Mouse (Mus musculus) midbrain, embryonic 11.5 days (tissue): ENCODE results near the gene Six4. TPM values are rescaled to one million over a fixed set of nuclear protein-coding genes. Genes with fewer than 3 reads are reported as not detected.
A peak's percentile ranks its signal among the peaks of the same experiment; 100 is the strongest.
"Not testable (repeated sequence)": the region's sequence is repeated elsewhere in the genome, so short reads cannot be mapped to it uniquely, and the experiment has no call there.

ENCODE experiments used
- ATAC-seq: fragments of 200-750 bp; cut with Nextera tagmentation; 2 replicates; pipeline ENCODE4 v1.8.0; 2017; ENCODE audit warnings: moderate TSS enrichment, moderate library complexity; ENCODE audit not compliant: low FRiP score
- DNase-seq: peaks from one replicate; pipeline ENCODE4 v3.0.0; 2015; ENCODE audit warnings: low spot score; ENCODE audit errors: missing footprints
- H3K27ac ChIP-seq: fragments of 300-500 bp; sonication (generic); 2 replicates; pipeline ENCODE4 v1.5.1; 2014; ENCODE audit warnings: low read depth, low read length
- H3K27me3 ChIP-seq: fragments of 300-500 bp; sonication (generic); 2 replicates; pipeline ENCODE4 v1.6.1; 2014; ENCODE audit warnings: mild to moderate bottlenecking, low read length, moderate library complexity, mixed read lengths; ENCODE audit not compliant: control insufficient read depth, insufficient read depth
- H3K36me3 ChIP-seq: fragments of 300-500 bp; sonication (generic); 2 replicates; pipeline ENCODE4 v1.6.1; 2014; ENCODE audit warnings: mild to moderate bottlenecking, low read length, moderate library complexity, mixed read lengths; ENCODE audit not compliant: control insufficient read depth, insufficient read depth
- H3K4me1 ChIP-seq: fragments of 300-500 bp; sonication (generic); 2 replicates; pipeline ENCODE4 v1.6.1; 2014; ENCODE audit warnings: low read length; ENCODE audit not compliant: control insufficient read depth, insufficient read depth
- H3K4me2 ChIP-seq: fragments of 300-500 bp; sonication (generic); 2 replicates; pipeline ENCODE4 v1.6.1; 2014; ENCODE audit warnings: mild to moderate bottlenecking, moderate library complexity
- H3K4me3 ChIP-seq: fragments of 300-500 bp; sonication (generic); 2 replicates; pipeline ENCODE4 v1.5.1; 2014; ENCODE audit warnings: low read depth, low read length
- H3K9ac ChIP-seq: fragments of 300-500 bp; sonication (generic); 2 replicates; pipeline ENCODE4 v1.6.1; 2014; ENCODE audit warnings: low read length
- H3K9me3 ChIP-seq: fragments of 300-500 bp; sonication (generic); 2 replicates; pipeline ENCODE4 v1.6.1; 2016; ENCODE audit warnings: low read length; ENCODE audit not compliant: control insufficient read depth
- WGBS: fragments of 180-500 bp; shearing (Covaris S2); extraction: QIAGEN DNeasy Blood & Tissue Kit; methylation state at CpG from one replicate; pipeline ENCODE4 v1.1.7; 2014; 5-methylcytosine and 5-hydroxymethylcytosine counted together
- polyA plus RNA-seq: library from polyadenylated mRNA; unstranded; fragments of >200 nt; fragmentation: Nextera tagmentation; extraction: Ambion mirVana; gene quantifications from 2 replicates; pipeline ENCODE4 v1.2.1, GENCODE M21; 2014

Six4 gene
- polyA plus RNA-seq: 2.9 and 3.0 TPM in 2 replicates

DNA sequence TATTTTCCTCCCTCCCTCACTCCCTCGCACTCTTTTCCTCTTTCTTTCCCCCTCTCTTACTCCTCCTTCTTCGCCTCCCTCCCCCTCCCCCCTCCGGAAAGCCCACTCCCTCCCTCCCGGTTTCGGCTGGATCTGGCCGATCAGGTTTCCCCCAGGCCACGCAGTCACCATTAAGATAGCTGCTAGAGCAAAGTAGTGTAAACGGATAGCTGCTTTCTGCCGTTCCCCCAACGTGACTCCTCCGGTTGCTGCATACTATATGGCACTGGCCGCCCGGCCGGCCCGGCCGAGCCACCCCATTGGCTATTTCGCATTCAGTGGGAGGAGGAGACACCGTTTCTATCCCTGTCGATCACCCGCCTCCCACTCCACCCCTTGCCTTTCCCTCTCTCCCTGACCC is at the start of gene Six4:
Gene Six4 (minus strand): TSS at position 261 of the 400 bp plus-strand sequence.
- no peaks in the 10 kb centered on the region for H3K9me3 ChIP-seq
- ATAC-seq (peak; percentile 90), DNase-seq (peak; percentile 94)
- peaks cover 4% of the 10 kb centered on the region; the same call in 1 of the 2 replicates for H3K27me3 ChIP-seq
- peak within 1 kb of the TSS; percentile 78 for H3K9ac ChIP-seq
- H3K27ac ChIP-seq: peak within 1 kb of the TSS; percentile 63
- H3K4me3 ChIP-seq: peak within 1 kb of the TSS; percentile 69
- H3K36me3 ChIP-seq: no peaks in the 10 kb centered on the region
- H3K4me2 ChIP-seq: peak within 1 kb of the TSS; percentile 99
- WGBS: under 1% methylated on average over 20 of the region's 20 CpGs
- peaks cover 16% of the 10 kb centered on the region for H3K4me1 ChIP-seq

DNA sequence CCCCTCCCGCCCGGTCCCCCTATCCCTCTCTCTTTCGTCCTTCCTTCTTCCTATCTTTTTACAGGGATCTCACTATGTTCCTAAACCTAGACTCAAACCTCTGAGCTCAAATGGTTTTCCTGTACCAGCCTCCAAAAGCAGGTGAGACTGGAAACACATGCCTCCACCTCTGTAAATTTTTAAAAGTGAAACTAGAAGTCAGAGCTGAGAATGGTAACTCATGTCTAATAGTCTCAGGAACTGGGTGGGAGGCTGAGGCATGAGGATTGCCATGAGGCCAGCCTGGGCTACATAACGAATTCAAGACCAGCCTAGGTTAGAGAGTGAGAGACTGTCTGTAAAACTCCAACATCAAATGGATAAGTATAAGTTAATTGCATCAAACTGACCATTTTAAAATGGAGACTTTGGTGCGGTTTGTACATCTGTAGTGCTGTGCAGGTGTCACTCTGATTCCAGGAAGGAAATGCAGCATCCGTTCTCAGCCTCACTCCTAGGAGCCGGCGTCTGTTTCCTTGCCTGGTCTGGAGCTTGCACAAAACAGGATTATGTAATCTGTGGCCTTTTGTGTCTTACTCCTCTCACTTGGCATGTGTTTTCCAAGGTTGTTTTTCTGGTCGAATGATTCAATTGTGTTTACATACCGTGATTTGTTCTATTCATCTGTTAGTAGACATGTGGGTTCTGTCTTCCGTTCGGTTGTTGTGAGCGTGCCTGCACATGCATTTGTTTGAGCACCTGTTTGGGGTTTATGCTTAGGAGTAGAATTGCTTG is 49.3 kb upstream of the Six4 start:
- ATAC-seq (no peak), DNase-seq (no peak)
- H3K4me2 ChIP-seq: no peak overlapping the region
- WGBS: 81% methylated on average over 13 of the region's 13 CpGs
- no peaks in the 10 kb centered on the region; the same call in 1 of the 2 replicates for H3K9me3 ChIP-seq
- H3K4me3 ChIP-seq: no peak overlapping the region
- no peaks in the 10 kb centered on the region for H3K4me1 ChIP-seq
- H3K27ac ChIP-seq: no peak overlapping the region
- no peaks in the 10 kb centered on the region for H3K36me3 ChIP-seq
- no peaks in the 10 kb centered on the region for H3K27me3 ChIP-seq
- no peak overlapping the region for H3K9ac ChIP-seq

DNA sequence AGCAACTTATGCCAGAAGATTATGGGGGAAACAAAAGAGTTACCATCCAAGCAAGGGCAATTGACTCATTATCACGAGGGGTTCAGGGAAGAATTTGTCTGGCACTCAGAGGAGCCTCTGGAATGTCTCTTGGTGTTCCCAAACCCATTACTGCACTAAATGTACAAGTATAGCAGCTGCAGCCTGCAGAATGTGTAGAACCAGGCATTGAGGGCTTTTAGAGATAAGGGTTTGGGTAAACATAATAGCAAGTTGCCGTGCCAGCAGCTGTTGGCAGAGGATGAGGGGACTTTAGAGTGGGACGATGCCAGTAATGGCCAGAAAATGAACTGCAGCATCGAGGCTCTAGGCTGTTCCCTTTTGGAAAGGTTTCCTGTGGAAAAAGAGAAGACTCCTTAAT is 47.1 kb upstream of the Six4 start:
- Histone ChIP-seq H3K4me3 (no peak overlapping the region), H3K4me1 (no peaks in the 10 kb centered on the region), H3K27me3 (no peaks in the 10 kb centered on the region), H3K9me3 (no peaks in the 10 kb centered on the region), H3K9ac (no peak overlapping the region), H3K36me3 (no peaks in the 10 kb centered on the region), H3K4me2 (no peak overlapping the region), H3K27ac (no peak overlapping the region)
- ATAC-seq (no peak), DNase-seq (no peak)
- WGBS: 84% methylated on average over 4 of the region's 4 CpGs

DNA sequence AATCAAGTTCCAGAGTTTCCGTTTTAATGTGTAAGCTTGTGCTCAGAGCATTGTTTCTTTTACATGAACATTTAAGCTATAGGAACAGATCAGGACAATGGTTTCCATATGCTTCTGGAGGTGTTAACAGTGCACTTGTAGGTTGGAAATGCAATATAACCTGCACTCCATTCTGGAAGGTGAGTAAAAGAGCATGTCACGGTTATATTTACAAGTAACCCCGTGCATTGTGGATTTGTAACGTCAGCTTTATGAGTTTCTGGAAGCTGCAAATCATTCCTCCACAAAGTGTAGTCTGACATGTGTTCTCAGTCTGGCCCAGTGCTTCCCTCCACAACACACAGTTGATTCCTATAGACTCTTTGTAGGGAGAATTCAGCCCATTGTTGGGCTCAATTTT is 40.9 kb upstream of the Six4 start:
- ATAC-seq (no peak), DNase-seq (no peak)
- Histone ChIP-seq H3K27ac (no peak overlapping the region), H3K4me2 (no peak overlapping the region), H3K9ac (no peak overlapping the region), H3K36me3 (no peaks in the 10 kb centered on the region), H3K4me1 (no peaks in the 10 kb centered on the region), H3K9me3 (no peaks in the 10 kb centered on the region), H3K4me3 (no peak overlapping the region), H3K27me3 (no peaks in the 10 kb centered on the region)
- 91% methylated on average over 4 of the region's 4 CpGs for WGBS

DNA sequence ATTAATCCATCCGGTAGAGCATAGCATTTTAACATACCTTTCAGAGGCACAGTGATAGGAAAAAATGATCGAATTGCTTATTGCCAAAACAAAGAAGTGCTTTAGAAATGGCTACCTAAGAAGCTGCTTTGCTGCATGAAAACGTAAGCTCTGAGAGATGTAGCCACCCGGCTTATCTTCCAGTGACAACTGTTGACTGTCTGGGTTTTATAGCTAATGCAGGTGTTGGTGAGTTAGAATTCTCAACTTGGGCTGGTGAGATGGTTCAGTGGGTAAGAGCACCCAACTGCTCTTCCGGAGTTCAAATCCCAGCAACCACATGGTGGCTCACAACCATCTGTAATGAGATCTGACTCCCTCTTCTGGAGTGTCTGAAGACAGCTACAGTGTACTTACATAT is 37.8 kb upstream of the Six4 start:
- not testable (repeated sequence) for H3K4me2 ChIP-seq, H3K4me3 ChIP-seq, H3K36me3 ChIP-seq, H3K4me1 ChIP-seq, H3K9me3 ChIP-seq, H3K27ac ChIP-seq, H3K9ac ChIP-seq, DNase-seq, H3K27me3 ChIP-seq, ATAC-seq
- 86% methylated on average over 5 of the region's 5 CpGs for WGBS

DNA sequence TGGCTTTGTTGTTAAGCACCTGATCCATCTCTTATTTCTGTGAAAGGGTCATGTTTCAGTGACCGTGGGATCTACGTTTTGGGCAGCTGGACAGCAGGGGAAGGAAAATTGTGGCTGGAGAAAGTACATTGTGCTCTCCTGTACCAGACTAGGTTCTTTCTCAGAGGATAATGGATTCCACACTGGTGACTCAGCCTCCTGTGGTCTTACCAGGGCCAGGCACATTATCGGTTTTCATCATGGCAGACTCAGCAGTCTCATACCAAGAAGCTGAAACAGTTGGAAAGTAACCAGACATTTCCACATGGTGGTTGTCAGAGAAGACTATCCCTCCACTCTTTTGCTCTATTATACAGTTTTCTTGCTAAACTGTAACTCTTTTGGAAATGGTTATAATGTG is 34.0 kb upstream of the Six4 start:
- no peak for DNase-seq

DNA sequence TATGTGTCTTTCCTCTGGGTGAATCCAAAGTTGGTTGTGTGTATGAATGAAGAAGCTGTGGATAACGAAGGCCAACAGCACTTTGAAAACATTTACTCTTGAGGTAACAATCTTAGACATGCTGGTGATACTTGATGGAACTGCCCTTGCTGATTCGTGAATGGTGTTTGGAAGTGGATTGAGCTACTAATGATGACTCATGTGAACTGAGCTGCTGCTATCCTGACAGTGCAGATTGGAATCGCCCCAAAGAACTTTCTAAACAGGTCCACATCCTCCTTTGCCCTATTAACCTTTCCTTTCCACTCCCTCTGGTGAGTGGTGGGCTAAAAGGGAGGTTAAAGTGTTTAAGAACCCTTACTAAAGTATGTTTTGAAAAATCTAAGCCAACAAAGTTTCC is 27.5 kb upstream of the Six4 start:
- 89% methylated on average over 3 of the region's 3 CpGs for WGBS
- no peak overlapping the region for H3K27ac ChIP-seq

More for the DNA sequence above, 34.0 kb upstream of the Six4 start:
- Histone ChIP-seq H3K4me1 (no peaks in the 10 kb centered on the region), H3K27me3 (no peaks in the 10 kb centered on the region), H3K36me3 (no peaks in the 10 kb centered on the region), H3K4me3 (no peak overlapping the region), H3K9me3 (no peaks in the 10 kb centered on the region), H3K27ac (no peak overlapping the region), H3K4me2 (no peak overlapping the region), H3K9ac (no peak overlapping the region)
- WGBS: 72% methylated on average over 3 of the region's 3 CpGs
- ATAC-seq: no peak

DNA sequence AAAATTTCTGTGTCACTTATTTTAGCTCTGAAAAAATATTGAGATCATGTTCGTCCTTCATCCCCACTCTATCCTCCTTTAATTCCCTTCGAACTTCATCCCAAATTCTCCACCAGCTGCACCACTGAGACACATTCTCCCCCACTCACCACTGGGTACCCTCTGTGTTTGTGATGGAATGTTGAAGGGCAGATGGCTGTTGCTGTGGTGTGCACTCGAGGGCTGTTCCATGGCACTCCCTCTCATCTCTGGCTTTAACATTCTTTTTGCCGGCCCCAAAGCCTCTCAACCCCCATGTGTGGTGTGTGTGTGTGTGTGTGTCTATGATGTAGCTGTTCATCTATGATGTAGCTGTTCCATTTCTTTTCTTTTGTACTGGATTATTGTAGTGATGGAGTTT is 12.0 kb upstream of the Six4 start:
- no peak for ATAC-seq
- DNase-seq: no peak
- no peaks in the 10 kb centered on the region for H3K36me3 ChIP-seq
- 81% methylated on average over 4 of the region's 4 CpGs for WGBS
- H3K4me3 ChIP-seq: no peak overlapping the region
- no peak overlapping the region for H3K27ac ChIP-seq
- peaks cover 8% of the 10 kb centered on the region for H3K4me1 ChIP-seq
- H3K27me3 ChIP-seq: no peaks in the 10 kb centered on the region
- H3K9me3 ChIP-seq: no peaks in the 10 kb centered on the region
- no peak overlapping the region for H3K4me2 ChIP-seq
- no peak overlapping the region for H3K9ac ChIP-seq

More for the DNA sequence above, 27.5 kb upstream of the Six4 start:
- Histone ChIP-seq H3K4me3 (no peak overlapping the region), H3K9me3 (no peaks in the 10 kb centered on the region), H3K9ac (no peak overlapping the region), H3K27me3 (no peaks in the 10 kb centered on the region), H3K4me2 (no peak overlapping the region), H3K36me3 (no peaks in the 10 kb centered on the region), H3K4me1 (no peaks in the 10 kb centered on the region)
- no peak for DNase-seq
- no peak for ATAC-seq

DNA sequence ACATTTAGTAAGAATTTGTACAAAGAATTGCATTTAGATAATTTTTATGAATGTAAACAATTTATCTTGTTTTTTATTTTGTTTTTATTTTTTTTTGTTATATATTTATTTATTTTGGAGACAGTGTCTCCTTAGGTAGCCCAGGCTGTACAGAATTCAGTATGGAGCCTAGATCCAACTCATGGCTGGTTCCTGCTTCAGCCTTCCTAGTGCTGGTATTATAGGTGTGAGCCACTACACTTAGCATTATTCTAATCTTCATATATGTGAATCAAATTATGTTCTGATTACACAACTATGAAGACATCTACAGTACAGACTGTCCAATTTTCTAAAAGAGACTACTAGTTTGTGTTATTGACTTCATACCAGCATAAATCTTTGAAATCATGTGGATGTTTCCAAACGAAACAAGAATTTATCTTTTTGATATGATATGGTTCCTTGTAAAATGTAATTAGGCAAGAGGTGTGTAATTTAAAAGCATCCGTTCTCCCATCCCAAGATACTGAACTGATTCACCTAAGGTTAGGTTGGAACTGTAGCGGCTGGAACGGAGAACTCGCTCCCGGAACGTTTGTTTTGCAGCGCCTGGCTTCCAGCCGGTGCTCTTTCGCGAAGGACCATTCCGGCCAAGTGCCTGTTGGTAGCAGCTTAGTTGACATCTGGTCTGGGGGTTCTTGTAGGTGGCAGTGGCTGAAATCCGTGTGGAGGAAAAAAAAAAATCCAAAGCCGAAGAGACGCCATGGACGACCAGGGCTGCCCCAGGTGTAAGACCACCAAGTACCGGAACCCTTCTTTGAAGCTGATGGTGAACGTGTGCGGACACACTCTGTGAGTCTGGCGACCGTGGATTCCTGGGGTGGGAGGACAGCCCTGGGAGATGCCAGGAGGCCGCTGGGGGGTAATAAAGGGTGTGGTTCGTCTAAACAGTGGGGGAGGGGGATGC is 10.1 kb upstream of the Six4 start, which contains the start of gene Mnat1:
Gene Mnat1 (plus strand): TSS at position 625 of the 949 bp plus-strand sequence.
- Histone ChIP-seq H3K4me2 (peak within 1 kb of the TSS; percentile 59), H3K9me3 (no peaks in the 10 kb centered on the region), H3K27ac (no peak within 1 kb of the TSS; the same call in 1 of the 2 replicates), H3K36me3 (no peaks in the 10 kb centered on the region), H3K27me3 (no peaks in the 10 kb centered on the region), H3K4me3 (peak within 1 kb of the TSS; percentile 64), H3K4me1 (peaks cover 8% of the 10 kb centered on the region), H3K9ac (peak within 1 kb of the TSS; percentile 73)
- ATAC-seq (peak; percentile 85), DNase-seq (peak; percentile 100)
- 2% methylated on average over 23 of the region's 23 CpGs for WGBS
